ENCODE assay signal across 16 mouse cellular contexts in genomic region chr11:120959066-120959465, GRCm38 (mm10). TPM values are rescaled to one million over a fixed set of nuclear protein-coding genes. Genes with fewer than 3 reads are reported as not detected.
A peak's percentile ranks its signal among the peaks of the same experiment; 100 is the strongest.
DNase-seq lines count a peak whose midpoint lies in the region; ATAC-seq lines count a peak whose summit lies in the region.
"Had no signal": no experiment of that assay in that cellular context is flagged by ENCODE, and none has a peak within 500 bp of the region (broad histone marks: within the 10 kb centered on the region; RNA-seq: fewer than 3 reads in every experiment).

No protein-coding gene starts in this region.

- ATAC-seq in embryonic facial prominence, embryonic 12.5 days (ENCODE audit: insufficient number of reproducible peaks, insufficient read depth, low FRiP score, low TSS enrichment): no peak
- ATAC-seq in heart, embryonic 14.5 days (ENCODE audit: insufficient number of reproducible peaks, insufficient read depth, low FRiP score, low read depth): peak; percentile 22; the same call in 1 of the 2 replicates
- ATAC-seq in megakaryocyte, adult 5-6 weeks (ENCODE audit: poor library complexity, severe bottlenecking): no peak
- ATAC-seq in liver, embryonic 12.5 days: 0 out of 2 replicates have a peak, but pooled peaks have one; percentile 7
- ATAC-seq: CD4-positive, CD25-positive, alpha-beta regulatory T cell, adult 4 months; forebrain, embryonic 15.5 days; lung, postnatal 0 days had no signal

- H3K36me3 ChIP-seq in embryonic facial prominence, embryonic 12.5 days: peaks cover 87% of the 10 kb centered on the region
- H3K36me3 ChIP-seq in embryonic facial prominence, embryonic 10.5 days (replicated peaks): peaks cover 100% of the 10 kb centered on the region
- peaks cover 99% of the 10 kb centered on the region for H3K36me3 ChIP-seq in heart, embryonic 14.5 days (ENCODE audit: control insufficient read depth, insufficient read depth, low read length)
- peaks cover 100% of the 10 kb centered on the region for H3K36me3 ChIP-seq in megakaryocyte, embryonic 14.5 days (replicated peaks; ENCODE audit: low read length)
- H3K36me3 ChIP-seq in liver, embryonic 12.5 days: peaks cover 100% of the 10 kb centered on the region

- DNase-seq in embryonic facial prominence, embryonic 10.5 days (ENCODE audit: low spot score): no peak
- DNase-seq in heart, postnatal 10 days: no peak
- no peak for DNase-seq in kidney, adult 11 months
- DNase-seq: adrenal gland, adult 2 months; cerebellum, postnatal 14 days; embryo, embryonic 11 days; kidney, adult 9 months; right cerebral cortex, adult 18-20 months had no signal

- intact Hi-C loops in heart, postnatal 10 days (cut with DNase I): no loop called here

- H3K27me3 ChIP-seq in embryonic facial prominence, embryonic 12.5 days: no peaks in the 10 kb centered on the region
- H3K27me3 ChIP-seq in embryonic facial prominence, embryonic 10.5 days (replicated peaks; ENCODE audit: low read depth, poor library complexity, severe bottlenecking): no peaks in the 10 kb centered on the region
- no peaks in the 10 kb centered on the region for H3K27me3 ChIP-seq in heart, embryonic 14.5 days (ENCODE audit: control insufficient read depth, insufficient read depth, low read length)
- no peaks in the 10 kb centered on the region for H3K27me3 ChIP-seq in megakaryocyte, embryonic 14.5 days (replicated peaks)
- H3K27me3 ChIP-seq in liver, embryonic 12.5 days (replicated peaks): no peaks in the 10 kb centered on the region
- H3K27me3 ChIP-seq: forebrain, embryonic 15.5 days had no signal

- H3K9ac ChIP-seq in embryonic facial prominence, embryonic 12.5 days: no peak overlapping the region
- H3K9ac ChIP-seq in heart, embryonic 14.5 days (ENCODE audit: low read length): no peak overlapping the region
- no peak overlapping the region for H3K9ac ChIP-seq in liver, embryonic 12.5 days
- H3K9ac ChIP-seq: forebrain, embryonic 15.5 days had no signal

- H3K4me3 ChIP-seq in embryonic facial prominence, embryonic 12.5 days: no peak overlapping the region
- H3K4me3 ChIP-seq in embryonic facial prominence, embryonic 10.5 days: no peak overlapping the region
- no peak overlapping the region for H3K4me3 ChIP-seq in heart, embryonic 14.5 days (ENCODE audit: control insufficient read depth in 1 of 2, insufficient read depth in 1 of 2, low read depth in 1 of 2, low read length in 2 of 2)
- H3K4me3 ChIP-seq in megakaryocyte, embryonic 14.5 days (replicated peaks): peak overlapping the region; percentile 76
- H3K4me3 ChIP-seq in liver, embryonic 12.5 days: no peak overlapping the region
- H3K4me3 ChIP-seq: forebrain, embryonic 15.5 days had no signal

- H3K9me3 ChIP-seq in embryonic facial prominence, embryonic 12.5 days: no peaks in the 10 kb centered on the region
- no peaks in the 10 kb centered on the region for H3K9me3 ChIP-seq in embryonic facial prominence, embryonic 10.5 days
- no peaks in the 10 kb centered on the region for H3K9me3 ChIP-seq in heart, embryonic 14.5 days (ENCODE audit: control insufficient read depth, low read length)
- no peaks in the 10 kb centered on the region for H3K9me3 ChIP-seq in megakaryocyte, embryonic 14.5 days
- H3K9me3 ChIP-seq in liver, embryonic 12.5 days (replicated peaks): no peaks in the 10 kb centered on the region
- H3K9me3 ChIP-seq: forebrain, embryonic 15.5 days had no signal

- 79% methylated on average over 18 of the region's 18 CpGs for whole genome bisulfite sequencing in embryonic facial prominence, embryonic 12.5 days
- 90% methylated on average over 18 of the region's 18 CpGs for WGBS in embryonic facial prominence, embryonic 10.5 days
- 87% methylated on average over 18 of the region's 18 CpGs for whole genome bisulfite sequencing in heart, embryonic 14.5 days
- WGBS in liver, embryonic 12.5 days (ENCODE audit: insufficient replicate concordance): 92% methylated on average over 18 of the region's 18 CpGs

- H3K4me2 ChIP-seq in embryonic facial prominence, embryonic 12.5 days (replicated peaks): no peak overlapping the region
- H3K4me2 ChIP-seq in heart, embryonic 14.5 days (ENCODE audit: low read length): no peak overlapping the region
- H3K4me2 ChIP-seq in liver, embryonic 12.5 days: no peak overlapping the region
- H3K4me2 ChIP-seq: forebrain, embryonic 15.5 days had no signal

- H3K27ac ChIP-seq in embryonic facial prominence, embryonic 12.5 days: 0 out of 2 replicates have a peak overlapping the region, but pooled peaks have one; percentile 30
- no peak overlapping the region for H3K27ac ChIP-seq in embryonic facial prominence, embryonic 10.5 days (replicated peaks)
- peak overlapping the region; percentile 35 to 66; a peak in 3 of 4 replicates for H3K27ac ChIP-seq in heart, embryonic 14.5 days (replicated peaks in 1 of 2; ENCODE audit: control insufficient read depth in 1 of 2, insufficient read depth in 1 of 2, low read depth in 2 of 2, low read length in 2 of 2)
- H3K27ac ChIP-seq in liver, embryonic 12.5 days: peak overlapping the region; percentile 56
- H3K27ac ChIP-seq: forebrain, embryonic 15.5 days had no signal

- H3K4me1 ChIP-seq in embryonic facial prominence, embryonic 12.5 days: peaks cover 4% of the 10 kb centered on the region; the same call in 1 of the 2 replicates
- peaks cover 17% of the 10 kb centered on the region for H3K4me1 ChIP-seq in embryonic facial prominence, embryonic 10.5 days
- peaks cover 29 to 51% of the 10 kb centered on the region in 2 experiments for H3K4me1 ChIP-seq in heart, embryonic 14.5 days (ENCODE audit: control insufficient read depth in 2 of 2, insufficient read depth in 2 of 2, low read length in 2 of 2)
- H3K4me1 ChIP-seq in megakaryocyte, embryonic 14.5 days: peaks cover 100% of the 10 kb centered on the region
- H3K4me1 ChIP-seq in liver, embryonic 12.5 days: peaks cover 50% of the 10 kb centered on the region
- H3K4me1 ChIP-seq: forebrain, embryonic 15.5 days had no signal

RNA-seq across cellular contexts. Expression of gene Slc16a3, which starts 10.8 kb away (rescaled TPM):
- polyA plus RNA-seq in embryonic facial prominence, embryonic 12.5 days (2016; fragmentation: Nextera tagmentation; extraction: Ambion mirVana): 46.2 and 46.9 TPM in 2 replicates
- polyA plus RNA-seq in embryonic facial prominence, embryonic 10.5 days (2016; fragmentation: Nextera tagmentation; extraction: Ambion mirVana): 131 and 182 TPM in 2 replicates
- polyA plus RNA-seq in heart, embryonic 14.5 days (2014; fragmentation: Nextera tagmentation; extraction: Ambion mirVana): 82.5 and 111 TPM in 2 replicates
- total RNA-seq in heart, postnatal 10 days (2021): 1 to 10 TPM; 4.0 to 4.4 TPM
- polyA plus RNA-seq in megakaryocyte, embryonic 14.5 days (2012; ENCODE audit: insufficient read depth, low replicate concordance): 673 and 816 TPM in 2 replicates
- total RNA-seq in megakaryocyte, adult 5-6 weeks (2015): 21.4 and 24.6 TPM in 2 replicates
- total RNA-seq in megakaryocyte, adult 5-6 weeks (2017): 35.2 and 40.7 TPM in 2 replicates
- polyA plus RNA-seq in liver, embryonic 12.5 days (2016; fragmentation: Nextera tagmentation; extraction: Ambion mirVana): 166 and 170 TPM in 2 replicates

RNA-seq across cellular contexts. Expression of gene Ccdc57, which starts 26.4 kb away (rescaled TPM):
- 7.2 and 7.5 TPM in 2 replicates for polyA plus RNA-seq in embryonic facial prominence, embryonic 12.5 days (2016; fragmentation: Nextera tagmentation; extraction: Ambion mirVana)
- 6.5 and 6.8 TPM in 2 replicates for polyA plus RNA-seq in embryonic facial prominence, embryonic 10.5 days (2016; fragmentation: Nextera tagmentation; extraction: Ambion mirVana)
- polyA plus RNA-seq in heart, embryonic 14.5 days (2014; fragmentation: Nextera tagmentation; extraction: Ambion mirVana): 4.2 and 4.8 TPM in 2 replicates
- total RNA-seq in heart, postnatal 10 days (2021): 1 to 10 TPM; 1.7 to 1.8 TPM
- polyA plus RNA-seq in megakaryocyte, embryonic 14.5 days (2012; ENCODE audit: insufficient read depth, low replicate concordance): 2.0 TPM in 1 of 2 replicates, not detected in the other
- 0.30 and 1.2 TPM in 2 replicates for total RNA-seq in megakaryocyte, adult 5-6 weeks (2015)
- 2.1 and 2.4 TPM in 2 replicates for total RNA-seq in megakaryocyte, adult 5-6 weeks (2017)
- 2.9 and 3.2 TPM in 2 replicates for polyA plus RNA-seq in liver, embryonic 12.5 days (2016; fragmentation: Nextera tagmentation; extraction: Ambion mirVana)

RNA-seq across cellular contexts. Expression of gene Csnk1d, which starts 32.1 kb away (rescaled TPM):
- polyA plus RNA-seq in embryonic facial prominence, embryonic 12.5 days (2016; fragmentation: Nextera tagmentation; extraction: Ambion mirVana): 159 and 160 TPM in 2 replicates
- 129 and 133 TPM in 2 replicates for polyA plus RNA-seq in embryonic facial prominence, embryonic 10.5 days (2016; fragmentation: Nextera tagmentation; extraction: Ambion mirVana)
- 45.1 and 45.6 TPM in 2 replicates for polyA plus RNA-seq in heart, embryonic 14.5 days (2014; fragmentation: Nextera tagmentation; extraction: Ambion mirVana)
- total RNA-seq in heart, postnatal 10 days (2021): 10 to 100 TPM; 86.0 to 89.5 TPM
- polyA plus RNA-seq in megakaryocyte, embryonic 14.5 days (2012; ENCODE audit: insufficient read depth, low replicate concordance): 152 and 176 TPM in 2 replicates
- total RNA-seq in megakaryocyte, adult 5-6 weeks (2015): 56.0 and 64.8 TPM in 2 replicates
- total RNA-seq in megakaryocyte, adult 5-6 weeks (2017): 67.8 and 69.7 TPM in 2 replicates
- 58.4 and 61.1 TPM in 2 replicates for polyA plus RNA-seq in liver, embryonic 12.5 days (2016; fragmentation: Nextera tagmentation; extraction: Ambion mirVana)

Comparison
In these comparisons a context has a peak if more than half of its experiments do, and no peak if none do; other contexts are left out.
1. ATAC-seq: peak in heart, embryonic 14.5 days (single experiment) and liver, embryonic 12.5 days (single experiment); none in embryonic facial prominence, embryonic 12.5 days (single experiment) and megakaryocyte, adult 5-6 weeks (single experiment).